24 mouse cellular contexts compared by ENCODE assay signal in genomic region chr4:144592790-144593189, GRCm38 (mm10). TPM values are rescaled to one million over a fixed set of nuclear protein-coding genes. Genes with fewer than 3 reads are reported as not detected.
"Had no signal": no experiment of that assay in that cellular context is flagged by ENCODE, and none has a peak within 500 bp of the region (broad histone marks: within the 10 kb centered on the region; RNA-seq: fewer than 3 reads in every experiment).

No protein-coding gene starts in this region.

- H3K9ac ChIP-seq: neural tube, embryonic 13.5 days; neural tube, embryonic 15.5 days; stomach, embryonic 15.5 days had no signal

- H3K27me3 ChIP-seq: neural tube, embryonic 13.5 days; neural tube, embryonic 15.5 days; stomach, embryonic 15.5 days had no signal

- H3K4me2 ChIP-seq: neural tube, embryonic 13.5 days; neural tube, embryonic 15.5 days; stomach, embryonic 15.5 days had no signal

- H3K4me3 ChIP-seq: neural tube, embryonic 13.5 days; neural tube, embryonic 15.5 days; stomach, embryonic 15.5 days had no signal

- DNase-seq: retina, postnatal 1 day; right cerebral cortex, adult 18-20 months; right cerebral cortex, postnatal 14 days; right cerebral cortex, postnatal 25 days; right cerebral cortex, postnatal 4 days; spleen, adult 18-20 months; thymus, adult 18-20 months; thymus, adult 2 months; thymus, postnatal 14 days; thymus, postnatal 25 days; thymus, postnatal 36 days; thymus, postnatal 4 days had no signal

- H3K9me3 ChIP-seq: stomach, embryonic 15.5 days had no signal

- H3K27ac ChIP-seq: neural tube, embryonic 13.5 days; neural tube, embryonic 15.5 days; stomach, embryonic 15.5 days; stomach, postnatal 0 days had no signal

- H3K36me3 ChIP-seq: neural tube, embryonic 13.5 days; neural tube, embryonic 15.5 days; stomach, embryonic 15.5 days had no signal

- H3K4me1 ChIP-seq: neural tube, embryonic 13.5 days; neural tube, embryonic 15.5 days; stomach, embryonic 15.5 days had no signal

RNA-seq across cellular contexts. Expression of gene Aadacl4, which starts 20.7 kb away (rescaled TPM):
- polyA plus RNA-seq: neural tube, embryonic 13.5 days; neural tube, embryonic 14.5 days; neural tube, embryonic 15.5 days; small intestine, adult 2 months; spleen, adult 2 months; stomach, embryonic 14.5 days; stomach, embryonic 15.5 days; stomach, embryonic 16.5 days; stomach, postnatal 0 days; testis, adult 2 months; thymus, adult 2 months; thymus, postnatal 0 days; urinary bladder, adult 2 months had no signal

RNA-seq across cellular contexts. Expression of gene Gm13124, which starts 27.9 kb away (rescaled TPM):
- polyA plus RNA-seq: neural tube, embryonic 13.5 days; neural tube, embryonic 14.5 days; neural tube, embryonic 15.5 days; small intestine, adult 2 months; spleen, adult 2 months; stomach, embryonic 14.5 days; stomach, embryonic 15.5 days; stomach, embryonic 16.5 days; stomach, postnatal 0 days; thymus, adult 2 months; thymus, postnatal 0 days; urinary bladder, adult 2 months had no signal
